Mouse (Mus musculus) pancreas, adult 10 weeks (tissue): ENCODE results near the gene Gtf2a1l. TPM values are rescaled to one million over a fixed set of nuclear protein-coding genes. Genes with fewer than 3 reads are reported as not detected.

Experiments
- polyA plus RNA-seq: library from polyadenylated mRNA; stranded (reverse); fragments of 350-450 nt; fragmentation: Illumina TruSeq; extraction: RNeasy Lipid Tissue Mini Kit (QIAGEN cat#74804); gene quantifications from one replicate; pipeline ENCODE4 v1.2.3, GENCODE M21; 2015; ENCODE audit warnings: low read depth, low replicate concordance; ENCODE audit not compliant: insufficient read depth

The Gtf2a1l gene
- not detected for polyA plus RNA-seq

GRCm38 (mm10) chr17:88668452-88668851, at the start of gene Gtf2a1l:
Gene Gtf2a1l (plus strand): TSS chr17:88668660.

Other genes starting within 250 kb of the Gtf2a1l start
- gene Foxn2, start 227.9 kb upstream of the Gtf2a1l start, polyA plus RNA-seq, result 3.1 TPM
- gene Ppp1r21, start 138.5 kb upstream of the Gtf2a1l start, polyA plus RNA-seq, result 10.3 TPM
- 9.1 TPM for gene Ston1, start 71.0 kb upstream of the Gtf2a1l start, polyA plus RNA-seq
- not detected for gene Lhcgr, start 123.3 kb downstream of the Gtf2a1l start, polyA plus RNA-seq